In genomic region chr5:34513466-34514217, GRCm38 (mm10) we compare ENCODE assay signal across 7 mouse cellular contexts. TPM values are rescaled to one million over a fixed set of nuclear protein-coding genes. Genes with fewer than 3 reads are reported as not detected.
DNase-seq lines count a peak whose midpoint lies in the region; ATAC-seq lines count a peak whose summit lies in the region.

Gene Tnip2 (minus strand): TSS chr5:34513991.

- DNase-seq in adrenal gland, postnatal 10 days: peak; percentile 99
- DNase-seq in embryonic facial prominence, embryonic 10.5 days (ENCODE audit: low spot score): peak; percentile 95
- DNase-seq in kidney, adult 11 months: peak; percentile 96
- peak; percentile 96 for DNase-seq in limb, embryonic 10.5 days (ENCODE audit: low spot score)
- DNase-seq in spleen, adult 12 weeks (ENCODE audit: low spot score): peak; percentile 96

- under 1% methylated on average over 64 of the region's 64 CpGs for WGBS in embryonic facial prominence, embryonic 10.5 days
- WGBS in limb, embryonic 10.5 days: under 1% methylated on average over 64 of the region's 64 CpGs
- WGBS in midbrain, embryonic 13.5 days: under 1% methylated on average over 63 of the region's 64 CpGs

- no peaks in the 10 kb centered on the region for H3K36me3 ChIP-seq in embryonic facial prominence, embryonic 10.5 days (replicated peaks)
- no peaks in the 10 kb centered on the region for H3K36me3 ChIP-seq in limb, embryonic 10.5 days
- no peaks in the 10 kb centered on the region for H3K36me3 ChIP-seq in midbrain, embryonic 13.5 days

- H3K27ac ChIP-seq in embryonic facial prominence, embryonic 10.5 days (replicated peaks): peak within 1 kb of the TSS; percentile 65
- peak within 1 kb of the TSS; percentile 74 for H3K27ac ChIP-seq in limb, embryonic 10.5 days
- H3K27ac ChIP-seq in midbrain, embryonic 13.5 days: no peak within 1 kb of the TSS

- peak; percentile 90 for ATAC-seq in granulocyte monocyte progenitor cell, adult 5-6 weeks (replicated peaks; ENCODE audit: poor library complexity, severe bottlenecking)
- peak; percentile 93 for ATAC-seq in midbrain, embryonic 13.5 days

- H3K9ac ChIP-seq in midbrain, embryonic 13.5 days (replicated peaks): peak within 1 kb of the TSS; percentile 71

- H3K9me3 ChIP-seq in embryonic facial prominence, embryonic 10.5 days: no peaks in the 10 kb centered on the region
- H3K9me3 ChIP-seq in limb, embryonic 10.5 days (replicated peaks): no peaks in the 10 kb centered on the region
- H3K9me3 ChIP-seq in midbrain, embryonic 13.5 days: no peaks in the 10 kb centered on the region

- peak within 1 kb of the TSS; percentile 77 for H3K4me3 ChIP-seq in embryonic facial prominence, embryonic 10.5 days
- H3K4me3 ChIP-seq in limb, embryonic 10.5 days: peak within 1 kb of the TSS; percentile 77
- peak within 1 kb of the TSS; percentile 56 for H3K4me3 ChIP-seq in midbrain, embryonic 13.5 days (replicated peaks)

- H3K4me2 ChIP-seq in midbrain, embryonic 13.5 days (replicated peaks): peak within 1 kb of the TSS; percentile 93

- H3K4me1 ChIP-seq in embryonic facial prominence, embryonic 10.5 days: peaks cover 17% of the 10 kb centered on the region
- peaks cover 14% of the 10 kb centered on the region for H3K4me1 ChIP-seq in limb, embryonic 10.5 days
- H3K4me1 ChIP-seq in midbrain, embryonic 13.5 days (replicated peaks): peaks cover 12% of the 10 kb centered on the region

- peaks cover 40% of the 10 kb centered on the region for H3K27me3 ChIP-seq in embryonic facial prominence, embryonic 10.5 days (replicated peaks; ENCODE audit: low read depth, poor library complexity, severe bottlenecking)
- peaks cover 23% of the 10 kb centered on the region for H3K27me3 ChIP-seq in limb, embryonic 10.5 days (ENCODE audit: low read depth, poor library complexity, severe bottlenecking)
- peaks cover 14% of the 10 kb centered on the region for H3K27me3 ChIP-seq in midbrain, embryonic 13.5 days

RNA-seq across cellular contexts. Expression of gene Tnip2, which starts in this region (rescaled TPM):
- total RNA-seq in adrenal gland, postnatal 10 days (2021): 10 to 100 TPM; 10.6 to 16.1 TPM
- polyA plus RNA-seq in embryonic facial prominence, embryonic 10.5 days (2016; fragmentation: Nextera tagmentation; extraction: Ambion mirVana): 4.1 and 4.8 TPM in 2 replicates
- total RNA-seq in granulocyte monocyte progenitor cell, adult 5-6 weeks (2014; fragmentation: Nextera tagmentation): 11.8 and 16.2 TPM in 2 replicates
- total RNA-seq in granulocyte monocyte progenitor cell, adult 5-6 weeks (2017): 22.0 and 24.4 TPM in 2 replicates
- polyA plus RNA-seq in limb, embryonic 10.5 days (2016; fragmentation: Nextera tagmentation; extraction: Ambion mirVana): 3.8 and 6.0 TPM in 2 replicates
- polyA plus RNA-seq in midbrain, embryonic 13.5 days (2015; fragmentation: Nextera tagmentation; extraction: Ambion mirVana): 6.9 and 7.3 TPM in 2 replicates
